Mouse (Mus musculus) kidney, adult 2 months (tissue): ENCODE data around the gene Troap.

Experiments
- CTCF ChIP-seq: fragments of 200-500 bp; conservative IDR thresholded peaks from 2 replicates; pipeline ENCODE4 v1.5.1; 2011; ENCODE audit warnings: low read depth, mild to moderate bottlenecking, control low read depth, low read length, moderate library complexity, mixed read lengths; ENCODE audit not compliant: insufficient read depth, insufficient read length
- POLR2A ChIP-seq: fragments of 200-500 bp; IDR thresholded peaks from one replicate; pipeline ENCODE4 v1.6.1; 2011; ENCODE audit warnings: low read depth, low read length, control low read depth

DNA sequence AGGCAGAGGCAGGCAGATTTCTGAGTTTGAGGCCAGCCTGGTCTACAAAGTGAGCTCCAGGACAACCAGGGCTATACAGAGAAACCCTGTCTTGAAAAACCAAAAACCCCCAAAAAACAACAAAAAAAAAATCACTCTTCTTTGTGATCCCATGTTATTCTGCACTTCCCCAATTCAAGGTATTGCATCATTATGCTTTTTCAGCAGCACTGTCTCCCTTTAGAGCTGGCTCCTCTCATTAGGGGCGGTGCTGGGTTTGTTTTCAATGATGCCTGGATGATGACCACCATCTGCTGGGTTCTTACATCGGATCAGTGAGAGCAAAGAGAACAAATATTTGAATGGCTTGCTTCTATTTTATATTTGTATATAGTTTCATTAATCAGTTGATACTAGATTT, 48.3 kb downstream of the Troap start:
- TF ChIP-seq POLR2A (no peak), CTCF (no peak)
